Mouse (Mus musculus): ENCODE measurements around the gene Spry2. TPM values are rescaled to one million over a fixed set of nuclear protein-coding genes. Genes with fewer than 3 reads are reported as not detected.

Spry2 gene
- polyA plus RNA-seq, 1 experiment from 2014 or later, result 43.6 TPM

DNA sequence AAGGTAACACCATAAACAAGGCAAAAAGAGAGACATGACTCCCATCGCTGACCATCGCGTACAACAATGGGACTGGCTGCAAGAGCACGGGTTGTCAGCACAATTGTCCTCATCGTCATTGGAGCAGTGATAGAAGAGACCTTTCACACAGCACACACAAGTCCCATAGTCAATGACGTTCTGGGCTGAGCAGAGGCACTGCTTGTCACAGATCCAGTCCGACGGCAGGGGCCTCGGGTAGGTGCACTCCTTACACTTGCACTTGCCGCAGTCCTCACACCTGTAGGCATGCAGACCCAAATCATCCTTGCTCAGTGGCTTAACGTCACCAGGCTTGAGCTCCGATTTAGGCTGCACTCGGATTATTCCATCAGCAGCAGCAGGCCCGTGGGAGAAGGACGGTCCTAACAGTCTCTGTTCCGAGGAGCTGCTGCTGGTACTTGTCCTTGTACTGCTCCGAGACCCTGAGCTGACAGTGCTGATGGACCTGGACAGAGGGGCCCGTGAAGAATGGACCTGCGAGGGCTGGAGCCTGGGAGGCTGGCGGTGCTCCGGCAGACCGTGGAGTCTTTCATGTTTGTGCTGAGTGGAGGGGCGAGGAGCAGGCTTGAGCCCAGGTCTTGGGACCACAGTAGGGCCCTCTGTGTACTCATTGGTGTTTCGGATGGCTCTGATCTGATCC is 3.5 kb downstream of the Spry2 start:
- H3K36me3 ChIP-seq (ENCODE audit: insufficient read depth), result peaks cover 26% of the 10 kb centered on the region
- no peak for DNase-seq
- H3K9ac ChIP-seq, result peak overlapping the region; percentile 98
- H3K4me1 ChIP-seq (ENCODE audit: insufficient read depth), result peaks cover 16% of the 10 kb centered on the region; the same call in 1 of the 2 replicates
- H3K4me2 ChIP-seq, result peak overlapping the region; percentile 98
- no peaks in the 10 kb centered on the region for H3K9me3 ChIP-seq (ENCODE audit: low read depth, low read length)
- 49% methylated on average over 24 of the region's 24 CpGs for WGBS
- peak overlapping the region; percentile 90 for H3K4me3 ChIP-seq (ENCODE audit: low read depth, low read length)
- H3K27ac ChIP-seq (ENCODE audit: low read depth), result peak overlapping the region; percentile 65; the same call in 1 of the 2 replicates
- ATAC-seq (ENCODE audit: insufficient read depth), result no peak
- H3K27me3 ChIP-seq (ENCODE audit: insufficient read depth, low read length), result no peaks in the 10 kb centered on the region
- TF ChIP-seq CTCF (IDR thresholded peaks at IDR 0.05; ENCODE audit: low read depth), result no peak

DNA sequence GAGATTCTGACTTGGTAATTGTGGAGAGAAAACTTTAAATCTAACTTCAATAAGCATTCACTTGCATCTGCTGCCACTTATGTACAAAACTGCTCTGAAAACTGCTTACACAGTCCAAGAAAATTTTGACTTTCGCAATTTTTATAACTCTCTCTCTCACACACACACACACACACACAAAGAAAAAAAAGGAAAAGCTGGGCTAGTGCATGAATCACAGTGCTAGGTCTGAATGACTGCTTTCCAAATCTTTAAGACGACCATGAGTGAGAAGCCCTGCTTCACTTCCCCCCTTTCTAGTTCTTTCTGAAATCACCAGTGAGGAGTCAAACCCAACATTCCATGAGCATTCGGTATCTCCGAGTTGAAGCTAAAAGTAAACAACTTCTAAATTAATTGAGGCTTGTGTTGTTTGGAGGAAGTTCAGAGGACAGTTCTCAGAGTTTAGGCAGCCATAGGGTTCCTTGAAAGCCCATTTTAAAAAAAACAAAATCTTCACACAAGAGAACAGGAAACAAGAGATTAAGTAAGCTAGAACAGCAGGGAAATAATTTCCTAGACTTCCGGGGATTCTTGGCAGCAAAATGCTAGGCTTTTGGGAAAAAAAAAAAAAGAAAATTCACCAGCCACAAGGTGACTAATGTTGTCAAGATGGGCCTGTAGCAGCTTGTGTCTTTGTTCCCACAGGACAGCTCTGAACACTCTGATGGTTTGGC is 5.9 kb downstream of the Spry2 start:
- no peak overlapping the region for H3K4me3 ChIP-seq (ENCODE audit: low read depth, low read length)
- 16% methylated on average over 5 of the region's 5 CpGs for WGBS
- H3K27me3 ChIP-seq (ENCODE audit: insufficient read depth, low read length), result no peaks in the 10 kb centered on the region
- TF ChIP-seq CTCF (IDR thresholded peaks at IDR 0.05; ENCODE audit: low read depth), result no peak
- DNase-seq (peak; percentile 66), ATAC-seq (ENCODE audit: insufficient read depth) (no peak)
- peaks cover 26% of the 10 kb centered on the region for H3K36me3 ChIP-seq (ENCODE audit: insufficient read depth)
- H3K27ac ChIP-seq (ENCODE audit: low read depth), result peak overlapping the region; percentile 64; the same call in 1 of the 2 replicates
- peaks cover 16% of the 10 kb centered on the region; the same call in 1 of the 2 replicates for H3K4me1 ChIP-seq (ENCODE audit: insufficient read depth)
- H3K9me3 ChIP-seq (ENCODE audit: low read depth, low read length), result no peaks in the 10 kb centered on the region
- peak overlapping the region; percentile 26; the same call in 1 of the 2 replicates for H3K4me2 ChIP-seq
- H3K9ac ChIP-seq, result no peak overlapping the region

GRCm38 (mm10) chr14:105886643-105887374 is 9.8 kb downstream of the Spry2 start:
- no peak for DNase-seq
- Histone ChIP-seq H3K27me3 (ENCODE audit: insufficient read depth, low read length) (no peaks in the 10 kb centered on the region), H3K9me3 (ENCODE audit: low read depth, low read length) (no peaks in the 10 kb centered on the region), H3K36me3 (ENCODE audit: insufficient read depth) (peaks cover 14% of the 10 kb centered on the region), H3K4me3 (ENCODE audit: low read depth, low read length) (no peak overlapping the region), H3K27ac (ENCODE audit: low read depth) (no peak overlapping the region), H3K4me2 (no peak overlapping the region), H3K4me1 (ENCODE audit: insufficient read depth) (peaks cover 14% of the 10 kb centered on the region; the same call in 1 of the 2 replicates), H3K9ac (no peak overlapping the region)
- TF ChIP-seq CTCF (IDR thresholded peaks at IDR 0.05; ENCODE audit: low read depth), result no peak
- 91% methylated on average over 9 of the region's 9 CpGs for WGBS
- ATAC-seq (ENCODE audit: insufficient read depth), result no peak

- 75% methylated on average over 6 of the region's 6 CpGs for WGBS
- Histone ChIP-seq H3K9me3 (ENCODE audit: low read depth, low read length) (no peaks in the 10 kb centered on the region), H3K9ac (no peak overlapping the region), H3K27ac (ENCODE audit: low read depth) (no peak overlapping the region), H3K36me3 (ENCODE audit: insufficient read depth) (peaks cover 6% of the 10 kb centered on the region; the same call in 1 of the 2 replicates), H3K4me3 (ENCODE audit: low read depth, low read length) (no peak overlapping the region), H3K4me1 (ENCODE audit: insufficient read depth) (peaks cover 3% of the 10 kb centered on the region; the same call in 1 of the 2 replicates), H3K4me2 (no peak overlapping the region), H3K27me3 (ENCODE audit: insufficient read depth, low read length) (no peaks in the 10 kb centered on the region)
- no peak for TF ChIP-seq CTCF (IDR thresholded peaks at IDR 0.05; ENCODE audit: low read depth)
- no peak for DNase-seq
- ATAC-seq (ENCODE audit: insufficient read depth), result no peak
Measured at GRCm38 (mm10) chr14:105885249-105885648, 11.4 kb downstream of the Spry2 start.

- no peak for TF ChIP-seq CTCF (IDR thresholded peaks at IDR 0.05; ENCODE audit: low read depth)
- no peak for ATAC-seq (ENCODE audit: insufficient read depth)
- Histone ChIP-seq H3K4me1 (ENCODE audit: insufficient read depth) (no peaks in the 10 kb centered on the region), H3K36me3 (ENCODE audit: insufficient read depth) (no peaks in the 10 kb centered on the region), H3K4me3 (ENCODE audit: low read depth, low read length) (no peak overlapping the region), H3K27ac (ENCODE audit: low read depth) (no peak overlapping the region), H3K4me2 (no peak overlapping the region), H3K9ac (no peak overlapping the region), H3K27me3 (ENCODE audit: insufficient read depth, low read length) (no peaks in the 10 kb centered on the region), H3K9me3 (ENCODE audit: low read depth, low read length) (no peaks in the 10 kb centered on the region)
- no peak for DNase-seq
- WGBS, result 82% methylated on average over 6 of the region's 6 CpGs
Measured at GRCm38 (mm10) chr14:105883215-105883614, 13.4 kb downstream of the Spry2 start.

- no peak overlapping the region for H3K4me3 ChIP-seq (ENCODE audit: low read depth, low read length)
- DNase-seq, result no peak
- H3K27ac ChIP-seq (ENCODE audit: low read depth), result no peak overlapping the region
- H3K9ac ChIP-seq, result no peak overlapping the region
- no peaks in the 10 kb centered on the region for H3K4me1 ChIP-seq (ENCODE audit: insufficient read depth)
- no peak for ATAC-seq (ENCODE audit: insufficient read depth)
- no peaks in the 10 kb centered on the region for H3K9me3 ChIP-seq (ENCODE audit: low read depth, low read length)
- H3K4me2 ChIP-seq, result no peak overlapping the region
- no peak for TF ChIP-seq CTCF (IDR thresholded peaks at IDR 0.05; ENCODE audit: low read depth)
- H3K36me3 ChIP-seq (ENCODE audit: insufficient read depth), result no peaks in the 10 kb centered on the region
- H3K27me3 ChIP-seq (ENCODE audit: insufficient read depth, low read length), result no peaks in the 10 kb centered on the region
- 86% methylated on average over 10 of the region's 10 CpGs for WGBS
Measured at GRCm38 (mm10) chr14:105878359-105878758, 18.3 kb downstream of the Spry2 start.

- Histone ChIP-seq H3K4me1 (ENCODE audit: insufficient read depth) (no peaks in the 10 kb centered on the region), H3K36me3 (ENCODE audit: insufficient read depth) (no peaks in the 10 kb centered on the region), H3K27ac (ENCODE audit: low read depth) (no peak overlapping the region), H3K4me2 (no peak overlapping the region), H3K4me3 (ENCODE audit: low read depth, low read length) (no peak overlapping the region), H3K9me3 (ENCODE audit: low read depth, low read length) (no peaks in the 10 kb centered on the region), H3K27me3 (ENCODE audit: insufficient read depth, low read length) (no peaks in the 10 kb centered on the region), H3K9ac (no peak overlapping the region)
- no peak for TF ChIP-seq CTCF (IDR thresholded peaks at IDR 0.05; ENCODE audit: low read depth)
- WGBS, result 83% methylated on average over 7 of the region's 7 CpGs
- no peak for DNase-seq
- no peak for ATAC-seq (ENCODE audit: insufficient read depth)
Measured at GRCm38 (mm10) chr14:105876375-105876774, 20.2 kb downstream of the Spry2 start.
